Mouse (Mus musculus): Measurements from ENCODE around the gene Morn4. TPM values are rescaled to one million over a fixed set of nuclear protein-coding genes. Genes with fewer than 3 reads are reported as not detected.

Gene Morn4
- total RNA-seq (2021): 1 to 10 TPM; 6.5 to 9.7 TPM
- long read RNA-seq, experiment 1, partial matches to known transcripts: 0 of 6 reads
- long read RNA-seq, experiment 1, other reads (novel, unspliced or antisense): 2 of 6 reads
- long read RNA-seq, experiment 2, partial matches to known transcripts: 1 of 7 reads
- long read RNA-seq, experiment 2, other reads (novel, unspliced or antisense): 3 of 7 reads

- DNase-seq: peak; percentile 90
Observed at GRCm38 (mm10) chr19:42086166-42086565, at the start of gene Morn4. TSS of gene Morn4 (minus strand) at chr19:42086357.

GRCm38 (mm10) chr19:42135070-42135469 is 48.9 kb upstream of the Morn4 start:
- no peak for DNase-seq

GRCm38 (mm10) chr19:42131101-42131500 is 44.9 kb upstream of the Morn4 start:
- no peak for DNase-seq

- no peak for DNase-seq
Observed at GRCm38 (mm10) chr19:42130294-42130606, 44.1 kb upstream of the Morn4 start.

- DNase-seq: no peak
Observed at GRCm38 (mm10) chr19:42129509-42130293, 43.5 kb upstream of the Morn4 start.

GRCm38 (mm10) chr19:42128787-42129508 is 42.8 kb upstream of the Morn4 start, which contains the start of gene Avpi1:
TSS of gene Avpi1 (minus strand) at chr19:42129059.
- peak; percentile 98 for DNase-seq

- DNase-seq: no peak
Observed at GRCm38 (mm10) chr19:42128052-42128740, 42.0 kb upstream of the Morn4 start.

GRCm38 (mm10) chr19:42127024-42127423 is 40.9 kb upstream of the Morn4 start:
- DNase-seq: no peak

GRCm38 (mm10) chr19:42126219-42126605 is 40.1 kb upstream of the Morn4 start:
- DNase-seq: peak; percentile 45

GRCm38 (mm10) chr19:42125501-42126218 is 39.5 kb upstream of the Morn4 start:
- no peak for DNase-seq

- DNase-seq: no peak
Observed at GRCm38 (mm10) chr19:42124684-42125083, 38.5 kb upstream of the Morn4 start.

- DNase-seq: peak; percentile 33
Observed at GRCm38 (mm10) chr19:42120451-42120850, 34.3 kb upstream of the Morn4 start.

- no peak for DNase-seq
Observed at GRCm38 (mm10) chr19:42118596-42118995, 32.4 kb upstream of the Morn4 start.

- DNase-seq: no peak
Observed at GRCm38 (mm10) chr19:42118142-42118541, 32.0 kb upstream of the Morn4 start.

- DNase-seq: no peak
Observed at GRCm38 (mm10) chr19:42115783-42116335, 29.7 kb upstream of the Morn4 start.

- DNase-seq: no peak
Observed at GRCm38 (mm10) chr19:42104681-42105080, 18.5 kb upstream of the Morn4 start.

- no peak for DNase-seq
Observed at GRCm38 (mm10) chr19:42099406-42099805, 13.2 kb upstream of the Morn4 start.

GRCm38 (mm10) chr19:42090637-42091141 is 4.5 kb upstream of the Morn4 start:
- DNase-seq: no peak

- peak; percentile 98 for DNase-seq
Observed at GRCm38 (mm10) chr19:42089748-42090595, 3.8 kb upstream of the Morn4 start, which contains the start of gene Pi4k2a. TSS of gene Pi4k2a (plus strand) at chr19:42090470.

- peak; percentile 68 for DNase-seq
Observed at GRCm38 (mm10) chr19:42089103-42089747, 3.1 kb upstream of the Morn4 start.

Measured in adrenal gland, postnatal 10 days (tissue).